Mouse (Mus musculus) testis, adult 2 months (tissue): ENCODE measurements around the gene Kcnk12.

Source experiments
- CTCF ChIP-seq: fragments of 200-500 bp; IDR thresholded peaks from 2 replicates; pipeline ENCODE4 v1.5.1; 2012; ENCODE audit warnings: low read depth, mild to moderate bottlenecking, inconsistent platforms, low read length, moderate library complexity; ENCODE audit not compliant: control insufficient read depth, insufficient read depth, insufficient replicate concordance
- POLR2A ChIP-seq: fragments of 200-500 bp; IDR thresholded peaks from 2 replicates; pipeline ENCODE4 v1.6.1; 2012; ENCODE audit warnings: low read depth, mild to moderate bottlenecking, inconsistent platforms, low read length, moderate library complexity; ENCODE audit not compliant: control insufficient read depth

DNA sequence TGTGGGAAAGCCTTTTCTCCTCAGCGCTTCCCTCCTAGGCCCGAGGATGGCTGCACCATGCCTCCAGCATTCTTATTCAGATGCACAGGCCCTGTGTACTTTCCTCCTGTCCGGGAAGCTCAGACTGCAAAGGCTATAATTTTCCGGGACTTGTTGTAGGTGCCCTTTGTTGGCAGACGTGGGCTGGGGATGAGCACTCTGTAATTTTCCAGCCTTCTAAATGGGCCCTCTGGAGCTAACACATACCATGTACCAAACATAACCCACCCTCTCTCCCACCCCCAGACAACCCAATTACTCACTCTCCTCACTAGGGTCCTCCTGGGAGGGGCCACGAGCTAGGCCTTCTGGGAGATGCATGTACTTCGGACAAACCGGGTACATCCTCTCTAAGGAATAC is 22.8 kb downstream of the Kcnk12 start:
- TF ChIP-seq POLR2A (no peak), CTCF (no peak)
